Mouse (Mus musculus) G1E (cell line): ENCODE data around the gene Cdhr5. TPM values are rescaled to one million over a fixed set of nuclear protein-coding genes. Genes with fewer than 3 reads are reported as not detected.

Source experiments
- ATAC-seq: 2 replicates; pipeline ENCODE4 v1.8.0; 2016; ENCODE audit warnings: mild to moderate bottlenecking; ENCODE audit not compliant: insufficient number of reproducible peaks, poor library complexity, low FRiP score, severe bottlenecking; ENCODE audit errors: extremely low read depth
- DNase-seq: peaks from one replicate; pipeline ENCODE4 v3.0.0; 2012; ENCODE audit warnings: low spot score
- H3K27me3 ChIP-seq: 2 replicates; pipeline ENCODE4 v1.6.1; 2012; ENCODE audit warnings: mild to moderate bottlenecking, low read length, inconsistent platforms; ENCODE audit not compliant: insufficient read depth
- H3K36me3 ChIP-seq: replicated peaks from 2 replicates; pipeline ENCODE3; 2012; ENCODE audit warnings: mild to moderate bottlenecking, inconsistent platforms
- H3K4me1 ChIP-seq: 2 replicates; pipeline ENCODE4 v1.6.1; 2012; ENCODE audit warnings: low read depth, low read length, inconsistent platforms, mixed read lengths; ENCODE audit not compliant: insufficient read depth
- H3K4me3 ChIP-seq: 2 replicates; pipeline ENCODE4 v1.5.1; 2012; ENCODE audit warnings: low read depth, mild to moderate bottlenecking, inconsistent platforms, low read length, moderate library complexity, mixed read lengths
- H3K9me3 ChIP-seq: replicated peaks from 2 replicates; pipeline ENCODE4 v1.6.1; 2012; ENCODE audit warnings: inconsistent platforms
- CTCF ChIP-seq: IDR thresholded peaks from 2 replicates; pipeline ENCODE4 v1.5.1; 2012; ENCODE audit warnings: low read depth, low read length, inconsistent platforms, mixed read lengths
- GATA1 ChIP-seq: IDR thresholded peaks from 2 replicates; pipeline ENCODE4 v1.6.1; 2012; ENCODE audit warnings: borderline replicate concordance, low read length, inconsistent platforms, mixed read lengths
- GATA2 ChIP-seq: IDR thresholded peaks from 2 replicates; pipeline ENCODE4 v1.6.1; 2012; ENCODE audit warnings: low read depth, low read length, inconsistent platforms, borderline replicate concordance
- POLR2AphosphoS5 ChIP-seq: IDR thresholded peaks from 2 replicates; pipeline ENCODE4 v1.6.1; 2012; ENCODE audit warnings: low read depth, low read length, inconsistent platforms; ENCODE audit not compliant: insufficient replicate concordance
- TAL1 ChIP-seq: conservative IDR thresholded peaks from 2 replicates; pipeline ENCODE4 v1.6.1; 2012; ENCODE audit warnings: low read depth, low read length, inconsistent platforms, mixed read lengths
- polyA plus RNA-seq: library from polyadenylated mRNA; stranded (reverse); fragments of >175 nt; gene quantifications from 2 replicates; pipeline ENCODE4 v1.2.3, GENCODE M21; 2012
- total RNA-seq, 2 experiments: library from RNA; stranded (forward) in 1 of 2; stranded (reverse) in 1 of 2; fragments of 200-1000 nt in 1 of 2; fragments of >200 nt in 1 of 2; fragmentation: Nextera tagmentation in 1 of 2; gene quantifications; 2 replicates each; pipeline ENCODE4 v1.2.3; 2014 to 2017

Cdhr5 gene
- total and polyA plus RNA-seq, 3 experiments = 0.05 TPM; not detected in 2

DNA sequence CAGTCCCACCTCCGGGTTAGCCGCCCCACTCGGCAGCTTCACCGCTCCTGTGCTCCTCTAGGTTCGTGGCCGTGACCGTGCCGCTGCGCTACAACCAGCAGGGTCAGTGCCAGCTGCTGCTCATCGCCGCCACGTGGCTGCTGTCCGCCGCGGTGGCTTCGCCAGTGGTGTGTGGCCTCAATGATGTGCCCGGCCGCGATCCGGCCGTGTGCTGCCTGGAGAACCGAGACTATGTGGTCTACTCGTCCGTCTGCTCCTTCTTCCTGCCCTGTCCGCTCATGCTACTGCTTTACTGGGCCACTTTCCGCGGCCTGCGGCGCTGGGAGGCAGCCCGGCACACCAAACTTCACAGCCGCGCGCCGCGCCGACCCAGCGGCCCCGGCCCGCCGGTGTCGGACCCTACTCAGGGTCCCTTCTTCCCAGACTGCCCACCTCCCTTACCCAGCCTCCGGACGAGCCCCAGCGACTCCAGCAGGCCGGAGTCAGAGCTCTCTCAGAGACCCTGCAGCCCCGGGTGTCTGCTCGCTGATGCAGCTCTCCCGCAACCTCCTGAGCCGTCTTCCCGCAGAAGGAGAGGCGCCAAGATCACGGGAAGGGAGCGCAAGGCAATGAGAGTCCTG is 17.4 kb upstream of the Cdhr5 start:
- DNase-seq (no peak), ATAC-seq (no peak)
- TF ChIP-seq GATA2 (no peak), GATA1 (no peak), CTCF (no peak), POLR2AphosphoS5 (no peak), TAL1 (no peak)
- no peak overlapping the region for H3K4me3 ChIP-seq
- H3K27me3 ChIP-seq = peaks cover 39% of the 10 kb centered on the region
- no peaks in the 10 kb centered on the region for H3K9me3 ChIP-seq
- H3K36me3 ChIP-seq = peaks cover 23% of the 10 kb centered on the region
- H3K4me1 ChIP-seq = peaks cover 6% of the 10 kb centered on the region; the same call in 1 of the 2 replicates

DNA sequence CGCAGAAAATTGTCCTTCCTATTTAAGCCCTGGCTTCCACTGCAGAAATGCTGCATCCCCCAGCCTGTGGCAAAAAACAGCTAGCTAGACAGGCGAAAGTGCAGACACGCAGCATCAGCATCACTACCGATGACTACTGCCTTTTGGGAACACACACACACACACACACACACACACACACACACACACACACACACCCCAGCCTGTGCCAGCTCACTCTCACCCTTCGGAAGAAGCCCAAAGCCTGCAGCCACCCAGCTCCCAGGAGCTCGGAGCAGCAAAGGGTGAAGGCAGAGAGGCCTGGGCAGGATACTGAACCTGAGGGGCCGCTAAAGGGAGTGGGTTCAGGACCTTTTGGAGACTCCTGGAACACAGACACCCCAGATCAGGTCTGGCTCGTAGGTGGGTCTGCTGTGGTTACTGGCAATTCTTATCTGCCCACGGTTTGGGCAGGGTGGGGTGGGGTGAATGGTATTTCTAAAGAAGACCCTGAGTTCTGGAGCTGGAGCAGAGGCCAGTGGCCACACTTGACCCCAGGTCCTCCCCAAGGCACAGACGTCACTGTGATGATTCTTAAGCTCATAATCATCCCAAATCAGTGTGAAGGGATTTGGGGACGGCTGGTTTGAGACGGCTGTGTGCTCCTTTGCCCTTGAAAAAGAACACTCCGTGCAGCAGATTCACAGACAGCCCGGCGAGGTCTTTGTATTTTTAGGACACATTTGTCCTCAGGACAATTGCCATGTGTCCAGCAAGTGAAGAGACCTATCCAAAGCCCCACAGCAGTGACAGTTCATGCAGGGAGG is 16.2 kb upstream of the Cdhr5 start:
- H3K9me3 ChIP-seq = no peaks in the 10 kb centered on the region
- no peak for DNase-seq
- peaks cover 39% of the 10 kb centered on the region for H3K27me3 ChIP-seq
- no peak for ATAC-seq
- H3K4me1 ChIP-seq = peaks cover 6% of the 10 kb centered on the region; the same call in 1 of the 2 replicates
- peaks cover 13% of the 10 kb centered on the region for H3K36me3 ChIP-seq
- TF ChIP-seq TAL1 = no peak
- TF ChIP-seq POLR2AphosphoS5 = no peak
- no peak for TF ChIP-seq GATA1
- TF ChIP-seq GATA2 = no peak
- H3K4me3 ChIP-seq = no peak overlapping the region

DNA sequence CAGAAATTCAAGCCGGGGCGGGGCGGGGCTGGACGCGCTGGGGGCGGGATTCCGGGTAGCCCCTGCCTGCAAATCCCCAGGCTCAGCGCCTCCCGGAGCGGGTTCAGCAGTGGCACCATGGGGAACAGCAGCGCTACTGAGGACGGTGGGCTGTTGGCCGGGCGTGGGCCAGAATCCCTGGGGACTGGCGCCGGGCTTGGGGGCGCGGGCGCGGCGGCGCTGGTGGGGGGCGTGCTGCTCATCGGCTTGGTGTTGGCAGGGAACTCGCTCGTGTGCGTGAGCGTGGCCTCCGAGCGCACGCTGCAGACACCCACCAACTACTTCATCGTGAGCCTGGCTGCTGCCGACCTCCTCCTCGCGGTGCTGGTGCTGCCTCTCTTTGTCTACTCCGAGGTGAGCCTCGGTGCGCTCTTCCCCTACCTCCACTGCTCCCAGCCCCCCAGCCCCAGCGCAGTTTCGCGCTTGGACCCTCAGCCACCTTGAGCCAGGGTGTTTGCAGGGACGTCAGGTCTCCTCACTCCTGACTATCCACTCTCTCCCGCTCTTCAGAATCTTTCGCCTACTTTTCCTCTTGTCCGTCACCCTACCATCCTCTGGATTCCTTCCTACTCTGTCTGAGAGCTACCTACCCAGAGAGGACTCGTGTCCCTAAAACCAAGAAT is 15.5 kb upstream of the Cdhr5 start, which contains the start of gene Drd4:
Drd4 (plus strand) TSS at position 86 of the 662 bp plus-strand sequence.
- H3K4me3 ChIP-seq = no peak within 1 kb of the TSS
- peaks cover 5% of the 10 kb centered on the region for H3K36me3 ChIP-seq
- TF ChIP-seq GATA2 = no peak
- TF ChIP-seq CTCF = no peak
- TF ChIP-seq TAL1 = no peak
- no peak for TF ChIP-seq GATA1
- no peak for TF ChIP-seq POLR2AphosphoS5
- DNase-seq (no peak), ATAC-seq (no peak)
- H3K9me3 ChIP-seq = no peaks in the 10 kb centered on the region
- H3K27me3 ChIP-seq = peaks cover 39% of the 10 kb centered on the region
- H3K4me1 ChIP-seq = peaks cover 6% of the 10 kb centered on the region; the same call in 1 of the 2 replicates

DNA sequence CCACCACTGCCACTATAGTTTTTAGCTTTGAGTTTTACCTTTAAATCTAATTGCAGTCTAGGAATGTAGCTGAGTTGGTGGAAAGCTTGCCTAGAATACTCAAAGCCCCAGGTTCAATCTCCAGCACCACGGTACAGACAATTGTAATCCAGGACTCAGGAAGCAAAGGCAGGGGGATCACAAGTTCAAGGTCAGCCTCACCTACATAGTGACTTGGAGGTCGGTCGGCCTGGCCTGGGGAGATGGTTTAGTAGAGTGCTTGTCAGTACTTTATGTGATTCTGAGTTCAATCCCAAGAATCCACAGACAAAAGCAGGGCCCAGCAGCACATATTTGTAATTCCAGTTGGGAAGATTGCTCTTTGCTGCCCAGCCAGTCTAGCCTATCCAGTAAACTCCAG is 11.5 kb upstream of the Cdhr5 start:
- Histone ChIP-seq H3K9me3 (no peaks in the 10 kb centered on the region), H3K4me1 (peaks cover 3% of the 10 kb centered on the region; the same call in 1 of the 2 replicates), H3K4me3 (no peak overlapping the region), H3K27me3 (peaks cover 42% of the 10 kb centered on the region), H3K36me3 (no peaks in the 10 kb centered on the region)
- DNase-seq (no peak), ATAC-seq (no peak)
- TF ChIP-seq POLR2AphosphoS5 (no peak), GATA1 (no peak), GATA2 (no peak), TAL1 (no peak), CTCF (no peak)

DNA sequence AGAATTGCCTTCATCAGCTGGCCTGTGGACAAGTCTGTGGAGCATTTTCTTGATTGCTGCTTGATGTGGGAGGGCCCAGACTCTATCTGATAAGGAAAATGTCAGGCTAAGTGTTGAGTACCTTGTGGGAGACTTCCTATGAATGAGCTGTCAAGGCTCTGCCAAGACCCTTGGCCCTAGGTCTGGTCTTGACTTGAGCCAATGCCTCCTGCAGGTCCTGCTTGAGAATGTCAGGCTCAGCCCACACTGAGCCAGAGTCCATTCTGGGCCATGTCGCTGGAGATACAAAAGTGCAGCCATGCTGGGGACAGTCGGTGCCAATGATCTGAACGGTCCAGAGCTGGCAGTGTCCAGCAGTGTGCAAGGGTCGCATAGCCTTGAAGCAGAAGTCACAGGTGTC is 6.2 kb upstream of the Cdhr5 start:
- ATAC-seq = no peak
- Histone ChIP-seq H3K4me3 (no peak overlapping the region), H3K36me3 (no peaks in the 10 kb centered on the region), H3K9me3 (no peaks in the 10 kb centered on the region), H3K4me1 (peaks cover 3% of the 10 kb centered on the region; the same call in 1 of the 2 replicates), H3K27me3 (peaks cover 44% of the 10 kb centered on the region)
- no peak for DNase-seq
- TF ChIP-seq TAL1 = no peak
- no peak for TF ChIP-seq CTCF
- no peak for TF ChIP-seq GATA2
- TF ChIP-seq GATA1 = no peak
- no peak for TF ChIP-seq POLR2AphosphoS5

DNA sequence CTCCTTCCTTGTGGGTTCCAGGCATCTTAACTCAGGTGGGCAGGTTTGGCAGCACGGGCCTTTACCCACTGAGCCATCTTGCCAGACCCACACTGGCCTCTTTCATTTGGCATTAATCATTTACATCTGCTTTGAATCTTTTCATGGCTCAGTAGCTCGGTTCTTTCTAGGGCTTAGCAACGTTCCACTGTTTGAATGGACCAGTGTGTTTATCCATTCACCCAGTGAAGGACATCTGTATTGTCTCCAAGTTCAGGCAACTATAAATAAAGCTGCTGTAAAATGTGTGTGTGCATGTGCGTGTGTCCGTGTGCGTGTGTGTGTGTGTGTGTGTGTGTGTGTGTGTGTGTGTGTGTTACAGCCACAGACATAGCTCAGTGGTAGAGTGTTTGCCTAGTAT is 4.9 kb upstream of the Cdhr5 start:
- peaks cover 49% of the 10 kb centered on the region for H3K27me3 ChIP-seq
- no peak for DNase-seq
- ATAC-seq = no peak

More for the DNA sequence above, 4.9 kb upstream of the Cdhr5 start:
- no peak overlapping the region for H3K4me3 ChIP-seq
- no peak for TF ChIP-seq GATA1
- TF ChIP-seq GATA2 = no peak
- TF ChIP-seq CTCF = no peak
- TF ChIP-seq TAL1 = no peak
- no peak for TF ChIP-seq POLR2AphosphoS5
- no peaks in the 10 kb centered on the region for H3K36me3 ChIP-seq
- no peaks in the 10 kb centered on the region for H3K9me3 ChIP-seq
- peaks cover 7% of the 10 kb centered on the region for H3K4me1 ChIP-seq
